In the genomic region with DNA sequence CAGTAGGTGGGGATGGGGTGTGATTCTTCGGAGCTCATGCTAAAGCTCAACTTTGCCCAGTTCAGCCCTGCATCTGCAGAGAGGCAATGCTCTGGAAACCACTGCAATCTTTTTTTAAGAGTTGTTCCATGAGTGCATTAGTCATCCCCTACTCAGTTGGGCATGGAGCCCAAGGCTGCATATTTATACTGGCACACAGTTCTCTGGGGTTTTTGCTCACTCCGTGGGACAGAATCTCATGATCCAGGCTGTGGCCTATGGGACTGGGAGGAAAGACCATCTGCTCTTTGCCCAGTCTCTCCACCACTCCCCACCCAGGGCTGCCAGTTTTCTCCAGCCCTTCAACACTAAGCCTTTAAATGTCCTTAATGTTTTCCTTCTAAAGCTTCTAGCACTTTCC, we compare ENCODE assay signal across 9 mouse cellular contexts. TPM values are rescaled to one million over a fixed set of nuclear protein-coding genes. Genes with fewer than 3 reads are reported as not detected.
A peak's percentile ranks its signal among the peaks of the same experiment; 100 is the strongest.
DNase-seq lines count a peak whose midpoint lies in the region; ATAC-seq lines count a peak whose summit lies in the region.
"Had no signal": no experiment of that assay in that cellular context is flagged by ENCODE, and none has a peak within 500 bp of the region (broad histone marks: within the 10 kb centered on the region; RNA-seq: fewer than 3 reads in every experiment).

No protein-coding gene starts in this region.

- DNase-seq in embryonic facial prominence, embryonic 10.5 days (ENCODE audit: low spot score) = no peak
- peak; percentile 99 for DNase-seq in adipocyte (ENCODE audit: low spot score)
- DNase-seq in heart, adult 8-10 months (ENCODE audit: low spot score) = peak; percentile 71
- no peak for DNase-seq in forebrain, embryonic 11.5 days (ENCODE audit: low spot score)

- 0 out of 2 replicates have a peak overlapping the region, but pooled peaks have one; percentile 23 for H3K27ac ChIP-seq in embryonic facial prominence, embryonic 13.5 days
- no peak overlapping the region for H3K27ac ChIP-seq in embryonic facial prominence, embryonic 10.5 days (replicated peaks)
- H3K27ac ChIP-seq in lung, embryonic 15.5 days = peak overlapping the region; percentile 33; the same call in 1 of the 2 replicates
- no peak overlapping the region for H3K27ac ChIP-seq in forebrain, embryonic 11.5 days (ENCODE audit: low read depth, low read length)
- H3K27ac ChIP-seq in forebrain, embryonic 13.5 days = no peak overlapping the region

- H3K27me3 ChIP-seq in embryonic facial prominence, embryonic 13.5 days = no peaks in the 10 kb centered on the region
- no peaks in the 10 kb centered on the region for H3K27me3 ChIP-seq in embryonic facial prominence, embryonic 10.5 days (replicated peaks; ENCODE audit: low read depth, poor library complexity, severe bottlenecking)
- no peaks in the 10 kb centered on the region for H3K27me3 ChIP-seq in lung, embryonic 15.5 days
- no peaks in the 10 kb centered on the region for H3K27me3 ChIP-seq in forebrain, embryonic 11.5 days (ENCODE audit: control insufficient read depth, insufficient read depth, low read length)
- H3K27me3 ChIP-seq in forebrain, embryonic 13.5 days = no peaks in the 10 kb centered on the region

- ATAC-seq in embryonic facial prominence, embryonic 13.5 days (ENCODE audit: insufficient number of reproducible peaks, insufficient read depth, low FRiP score, low TSS enrichment, low read depth) = 0 out of 2 replicates have a peak, but pooled peaks have one; percentile 26
- peak; percentile 74; the same call in 1 of the 2 replicates for ATAC-seq in lung, embryonic 15.5 days (ENCODE audit: borderline replicate concordance, extremely low read depth, low FRiP score, low TSS enrichment)
- no peak for ATAC-seq in forebrain, embryonic 11.5 days (replicated peaks; ENCODE audit: low FRiP score)
- no peak for ATAC-seq in megakaryocyte-erythroid progenitor cell, adult 5-6 weeks (replicated peaks; ENCODE audit: low FRiP score, low TSS enrichment, poor library complexity, severe bottlenecking)
- ATAC-seq in forebrain, embryonic 13.5 days = no peak

- peaks cover 6% of the 10 kb centered on the region; the same call in 1 of the 2 replicates for H3K4me1 ChIP-seq in embryonic facial prominence, embryonic 13.5 days
- no peaks in the 10 kb centered on the region for H3K4me1 ChIP-seq in embryonic facial prominence, embryonic 10.5 days
- H3K4me1 ChIP-seq in lung, embryonic 15.5 days = peaks cover 6% of the 10 kb centered on the region
- H3K4me1 ChIP-seq in forebrain, embryonic 11.5 days (replicated peaks; ENCODE audit: control insufficient read depth, insufficient read depth, low read length) = no peaks in the 10 kb centered on the region
- no peaks in the 10 kb centered on the region for H3K4me1 ChIP-seq in forebrain, embryonic 13.5 days

- peaks cover 2% of the 10 kb centered on the region; the same call in 1 of the 2 replicates for H3K9me3 ChIP-seq in embryonic facial prominence, embryonic 13.5 days
- no peaks in the 10 kb centered on the region; the same call in 1 of the 2 replicates for H3K9me3 ChIP-seq in embryonic facial prominence, embryonic 10.5 days
- H3K9me3 ChIP-seq in lung, embryonic 15.5 days = no peaks in the 10 kb centered on the region
- peaks cover 3% of the 10 kb centered on the region; the same call in 1 of the 2 replicates for H3K9me3 ChIP-seq in forebrain, embryonic 11.5 days (ENCODE audit: control insufficient read depth, low read length)
- no peaks in the 10 kb centered on the region for H3K9me3 ChIP-seq in forebrain, embryonic 13.5 days (replicated peaks)

- no peaks in the 10 kb centered on the region for H3K36me3 ChIP-seq in embryonic facial prominence, embryonic 13.5 days
- H3K36me3 ChIP-seq in embryonic facial prominence, embryonic 10.5 days (replicated peaks) = no peaks in the 10 kb centered on the region
- no peaks in the 10 kb centered on the region for H3K36me3 ChIP-seq in lung, embryonic 15.5 days
- H3K36me3 ChIP-seq in forebrain, embryonic 11.5 days (ENCODE audit: control insufficient read depth, insufficient read depth, low read length) = no peaks in the 10 kb centered on the region
- no peaks in the 10 kb centered on the region for H3K36me3 ChIP-seq in forebrain, embryonic 13.5 days (ENCODE audit: poor library complexity, severe bottlenecking)

- no peak overlapping the region for H3K9ac ChIP-seq in embryonic facial prominence, embryonic 13.5 days
- H3K9ac ChIP-seq in lung, embryonic 15.5 days = no peak overlapping the region
- no peak overlapping the region for H3K9ac ChIP-seq in forebrain, embryonic 11.5 days (ENCODE audit: low read length)
- no peak overlapping the region for H3K9ac ChIP-seq in forebrain, embryonic 13.5 days

- H3K4me2 ChIP-seq in embryonic facial prominence, embryonic 13.5 days = no peak overlapping the region
- no peak overlapping the region for H3K4me2 ChIP-seq in lung, embryonic 15.5 days
- H3K4me2 ChIP-seq in forebrain, embryonic 11.5 days (ENCODE audit: low read depth, low read length, severe bottlenecking) = no peak overlapping the region
- no peak overlapping the region for H3K4me2 ChIP-seq in forebrain, embryonic 13.5 days

- 68% methylated on average over 2 of the region's 2 CpGs for WGBS in embryonic facial prominence, embryonic 13.5 days
- WGBS in embryonic facial prominence, embryonic 10.5 days = 88% methylated on average over 2 of the region's 2 CpGs
- WGBS in lung, embryonic 15.5 days = 53% methylated on average over 2 of the region's 2 CpGs
- 93% methylated on average over 2 of the region's 2 CpGs for WGBS in forebrain, embryonic 11.5 days
- WGBS in forebrain, embryonic 13.5 days = 88% methylated on average over 2 of the region's 2 CpGs

- H3K4me3 ChIP-seq in embryonic facial prominence, embryonic 13.5 days = no peak overlapping the region
- no peak overlapping the region for H3K4me3 ChIP-seq in embryonic facial prominence, embryonic 10.5 days
- no peak overlapping the region for H3K4me3 ChIP-seq in lung, embryonic 15.5 days
- H3K4me3 ChIP-seq in forebrain, embryonic 11.5 days (ENCODE audit: low read depth, low read length) = no peak overlapping the region
- H3K4me3 ChIP-seq in forebrain, embryonic 13.5 days = no peak overlapping the region

RNA-seq across cellular contexts. Expression of gene Hopx, which starts 40.0 kb away (rescaled TPM):
- polyA plus RNA-seq in embryonic facial prominence, embryonic 13.5 days (2015; fragmentation: Nextera tagmentation; extraction: Ambion mirVana) = 0.29 and 0.30 TPM in 2 replicates
- polyA plus RNA-seq in embryonic facial prominence, embryonic 10.5 days (2016; fragmentation: Nextera tagmentation; extraction: Ambion mirVana) = 0.40 TPM in 1 of 2 replicates, not detected in the other
- total RNA-seq in heart, adult 8-10 months (2022) = 100 to 1,000 TPM; 354 to 475 (median 429) TPM
- 6.4 and 7.9 TPM in 2 replicates for polyA plus RNA-seq in lung, embryonic 15.5 days (2015; fragmentation: Nextera tagmentation; extraction: Ambion mirVana)
- 0.63 and 0.87 TPM in 2 replicates for polyA plus RNA-seq in forebrain, embryonic 11.5 days (2014; fragmentation: Nextera tagmentation; extraction: Ambion mirVana)
- total RNA-seq in megakaryocyte-erythroid progenitor cell, adult 5-6 weeks (2014; fragmentation: Nextera tagmentation) = 1.9 and 4.7 TPM in 2 replicates
- total RNA-seq in megakaryocyte-erythroid progenitor cell, adult 5-6 weeks (2017) = 1.3 and 2.4 TPM in 2 replicates
- polyA plus RNA-seq in forebrain, embryonic 13.5 days (2015; fragmentation: Nextera tagmentation; extraction: Ambion mirVana) = 1.4 and 1.5 TPM in 2 replicates

RNA-seq across cellular contexts. Expression of gene Thegl, which starts 59.1 kb away (rescaled TPM):
- 0.11 and 0.41 TPM in 2 replicates for polyA plus RNA-seq in embryonic facial prominence, embryonic 13.5 days (2015; fragmentation: Nextera tagmentation; extraction: Ambion mirVana)
- polyA plus RNA-seq in embryonic facial prominence, embryonic 10.5 days (2016; fragmentation: Nextera tagmentation; extraction: Ambion mirVana) = not detected in 2 replicates
- total RNA-seq in heart, adult 8-10 months (2022) = not detected
- 0.83 and 0.93 TPM in 2 replicates for polyA plus RNA-seq in lung, embryonic 15.5 days (2015; fragmentation: Nextera tagmentation; extraction: Ambion mirVana)
- polyA plus RNA-seq in forebrain, embryonic 11.5 days (2014; fragmentation: Nextera tagmentation; extraction: Ambion mirVana) = 0.23 and 0.37 TPM in 2 replicates
- 1.0 TPM in 1 of 2 replicates, not detected in the other for total RNA-seq in megakaryocyte-erythroid progenitor cell, adult 5-6 weeks (2014; fragmentation: Nextera tagmentation)
- total RNA-seq in megakaryocyte-erythroid progenitor cell, adult 5-6 weeks (2017) = 0.53 and 1.6 TPM in 2 replicates
- polyA plus RNA-seq in forebrain, embryonic 13.5 days (2015; fragmentation: Nextera tagmentation; extraction: Ambion mirVana) = 0.18 and 0.38 TPM in 2 replicates
- total RNA-seq: hematopoietic stem cell, adult 5-6 weeks had no signal

Comparison
In these comparisons a context has a peak if more than half of its experiments do, and no peak if none do; other contexts are left out.
1. H3K27ac ChIP-seq: peak in embryonic facial prominence, embryonic 13.5 days (single experiment) and lung, embryonic 15.5 days (single experiment); none in embryonic facial prominence, embryonic 10.5 days (single experiment), forebrain, embryonic 11.5 days (single experiment) and forebrain, embryonic 13.5 days (single experiment).
2. ATAC-seq: peak in embryonic facial prominence, embryonic 13.5 days (single experiment) and lung, embryonic 15.5 days (single experiment); none in forebrain, embryonic 11.5 days (single experiment), megakaryocyte-erythroid progenitor cell, adult 5-6 weeks (single experiment) and forebrain, embryonic 13.5 days (single experiment).
3. DNase-seq: peak in adipocyte (single experiment) and heart, adult 8-10 months (single experiment); none in embryonic facial prominence, embryonic 10.5 days (single experiment) and forebrain, embryonic 11.5 days (single experiment).